Mouse (Mus musculus): ENCODE results near the gene Kel. TPM values are rescaled to one million over a fixed set of nuclear protein-coding genes. Genes with fewer than 3 reads are reported as not detected.

Kel gene
- total RNA-seq (2015) (15.2 and 34.6 TPM in 2 replicates), total RNA-seq (2017) (4.7 and 9.3 TPM in 2 replicates)

GRCm38 (mm10) chr6:41704123-41704522 is at the start of gene Kel:
Gene Kel, minus strand, starts transcription at chr6:41704339.
- peak; percentile 92 for ATAC-seq (replicated peaks; ENCODE audit: poor library complexity)

- ATAC-seq (replicated peaks; ENCODE audit: poor library complexity) = no peak
Measured at GRCm38 (mm10) chr6:41744664-41745392, 40.7 kb upstream of the Kel start.

GRCm38 (mm10) chr6:41741101-41741500 is 37.0 kb upstream of the Kel start:
- ATAC-seq (replicated peaks; ENCODE audit: poor library complexity) = no peak

- ATAC-seq (replicated peaks; ENCODE audit: poor library complexity) = no peak
Measured at GRCm38 (mm10) chr6:41734719-41735470, 30.8 kb upstream of the Kel start.

DNA sequence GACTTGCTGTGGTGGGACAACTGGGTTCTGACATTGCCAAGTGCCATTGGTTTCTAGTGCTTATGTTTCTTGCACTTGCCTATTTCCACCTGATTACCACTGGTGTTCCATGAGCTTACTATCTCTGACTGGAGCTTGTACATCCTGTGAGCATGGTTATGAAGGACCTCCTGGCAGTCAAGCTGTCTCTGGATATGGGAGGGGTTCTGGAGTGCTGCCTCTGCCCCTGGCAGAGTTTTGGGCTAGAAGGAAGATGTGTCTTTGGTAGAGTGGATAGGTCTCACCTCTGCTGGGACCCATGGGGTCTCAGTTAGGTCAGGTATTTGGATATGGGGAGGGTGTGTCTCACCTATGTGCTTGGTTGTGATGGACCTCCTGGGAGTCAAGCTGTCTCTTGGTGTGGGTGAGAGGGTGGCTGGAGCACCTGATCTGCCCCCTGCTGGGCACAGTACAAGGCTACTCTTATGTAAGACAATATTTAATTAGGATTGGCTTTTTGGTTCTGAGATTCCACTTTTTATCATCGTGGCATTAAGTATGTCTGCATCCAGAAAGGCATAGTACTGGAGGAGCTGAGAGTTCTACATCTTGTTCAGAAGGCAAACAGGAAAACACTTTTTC is 24.0 kb upstream of the Kel start:
- ATAC-seq (replicated peaks; ENCODE audit: poor library complexity) = peak; percentile 85

DNA sequence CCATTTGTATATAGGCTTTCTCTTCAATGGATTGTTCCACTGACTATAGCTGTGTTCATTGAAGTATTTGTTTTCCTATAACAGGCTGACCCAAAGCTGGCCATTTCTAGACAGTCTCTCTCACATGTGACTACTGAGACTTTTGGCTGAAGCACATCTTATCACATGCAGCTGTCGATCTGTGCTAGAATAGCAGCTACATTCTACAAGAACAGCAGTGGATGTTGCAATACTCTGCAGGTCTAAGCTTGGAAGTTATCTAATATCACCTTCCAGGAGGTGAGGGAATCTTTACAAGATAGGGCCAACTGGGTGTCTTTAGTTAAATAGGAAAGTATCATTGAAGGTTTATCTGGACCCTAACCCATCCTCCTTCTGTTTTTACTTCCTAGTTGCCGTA is 17.3 kb upstream of the Kel start:
- ATAC-seq (replicated peaks; ENCODE audit: poor library complexity) = peak; percentile 34; the same call in 1 of the 2 replicates

DNA sequence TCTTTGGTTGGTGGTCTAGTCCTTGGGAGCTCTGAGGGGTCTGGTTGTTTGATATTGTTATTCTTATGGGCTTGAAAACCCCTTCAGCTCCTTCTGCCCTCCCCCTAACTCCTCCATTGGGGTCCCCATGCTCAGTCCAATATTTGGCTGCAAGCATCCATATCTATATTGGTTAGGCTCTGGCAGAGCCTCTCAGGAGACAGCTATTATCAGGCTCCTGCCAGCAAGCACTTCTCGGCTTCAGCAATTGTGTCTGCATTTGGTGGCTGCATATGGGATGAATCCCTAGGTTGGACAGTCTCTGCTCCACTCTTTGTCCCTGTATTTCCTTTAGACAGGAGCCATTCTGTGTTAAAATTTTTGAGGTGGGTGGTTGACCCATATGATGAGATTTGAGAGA is 6.1 kb upstream of the Kel start:
- no peak for ATAC-seq (replicated peaks; ENCODE audit: poor library complexity)

GRCm38 (mm10) chr6:41706275-41706674 is 2.1 kb upstream of the Kel start:
- peak; percentile 45 for ATAC-seq (replicated peaks; ENCODE audit: poor library complexity)

DNA sequence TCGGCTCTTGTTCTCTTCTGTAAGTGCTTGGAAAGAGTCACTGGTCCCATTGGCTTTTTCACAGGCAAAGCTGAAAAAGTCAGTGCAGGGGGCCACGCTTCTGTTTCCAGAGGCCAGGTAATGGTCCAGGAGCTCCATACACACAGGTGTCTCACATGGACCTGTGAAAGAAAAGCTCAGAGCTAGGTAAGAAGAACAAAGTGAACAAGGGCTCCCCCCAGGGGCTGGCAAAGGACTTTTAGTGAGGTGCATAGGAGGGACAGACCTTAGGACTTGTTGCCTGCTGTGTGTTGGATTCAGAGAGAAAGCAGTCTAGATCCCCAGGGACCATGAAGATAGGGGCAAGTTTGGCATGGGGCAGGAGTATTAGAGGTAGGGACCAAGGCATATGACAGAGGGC is 1.2 kb downstream of the Kel start:
- peak; percentile 51 for ATAC-seq (replicated peaks; ENCODE audit: poor library complexity)

DNA sequence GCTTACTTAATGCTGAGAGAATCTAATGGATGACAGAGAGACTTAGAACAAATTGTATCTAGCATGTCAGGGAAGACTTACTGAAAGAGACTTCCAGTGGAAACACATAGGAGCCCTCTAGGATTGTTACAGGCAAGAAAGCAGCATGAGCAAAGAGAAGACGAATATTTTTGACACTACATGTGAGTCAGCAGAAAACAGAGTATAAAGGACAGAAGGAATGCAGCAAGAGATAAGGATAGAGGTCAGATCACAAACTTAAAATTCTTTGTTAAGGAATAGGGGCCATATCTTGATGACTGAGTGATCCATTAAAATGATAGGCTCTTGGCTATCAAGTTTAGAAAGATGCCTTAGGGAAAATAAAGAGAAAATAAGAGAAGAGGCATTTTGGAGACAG is 2.9 kb downstream of the Kel start:
- ATAC-seq (replicated peaks; ENCODE audit: poor library complexity) = no peak

DNA sequence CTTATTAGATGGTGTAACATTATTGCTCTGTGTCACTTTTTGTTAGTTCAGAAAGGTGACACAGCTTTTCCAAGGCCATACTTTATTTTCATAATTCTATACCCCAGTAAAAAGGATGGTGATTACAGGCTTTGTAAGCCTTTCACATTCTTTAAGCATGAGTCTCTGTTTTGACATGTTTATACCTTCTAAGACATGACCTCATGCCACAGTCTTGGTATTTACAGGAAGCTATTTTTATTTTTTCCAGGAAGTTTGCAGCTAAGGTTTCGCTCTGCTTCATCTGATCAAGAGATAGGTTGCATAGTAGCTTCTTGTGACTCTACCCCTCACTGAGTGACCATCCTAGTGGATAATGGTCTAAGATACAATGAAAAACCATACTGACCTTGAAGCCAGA is 9.7 kb downstream of the Kel start:
- no peak for ATAC-seq (replicated peaks; ENCODE audit: poor library complexity)

DNA sequence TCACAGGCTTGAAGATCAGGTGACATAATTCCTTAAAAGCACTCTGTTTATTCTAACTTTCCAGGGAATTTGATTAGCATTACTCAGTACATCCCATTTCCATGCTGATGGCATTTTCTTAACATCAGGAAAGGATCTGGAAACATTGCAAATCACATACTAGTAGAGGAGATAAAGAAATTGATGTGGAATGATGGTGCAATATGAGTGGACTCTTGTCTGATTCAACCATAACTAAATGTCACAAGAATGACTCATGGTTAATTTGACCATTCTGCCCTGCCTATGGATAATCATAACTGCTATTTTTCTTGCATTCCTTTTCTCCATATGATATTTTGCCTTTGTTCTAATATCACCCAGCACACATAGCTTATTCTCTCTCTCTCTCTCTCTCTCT is 11.9 kb downstream of the Kel start:
- ATAC-seq (replicated peaks; ENCODE audit: poor library complexity) = no peak

DNA sequence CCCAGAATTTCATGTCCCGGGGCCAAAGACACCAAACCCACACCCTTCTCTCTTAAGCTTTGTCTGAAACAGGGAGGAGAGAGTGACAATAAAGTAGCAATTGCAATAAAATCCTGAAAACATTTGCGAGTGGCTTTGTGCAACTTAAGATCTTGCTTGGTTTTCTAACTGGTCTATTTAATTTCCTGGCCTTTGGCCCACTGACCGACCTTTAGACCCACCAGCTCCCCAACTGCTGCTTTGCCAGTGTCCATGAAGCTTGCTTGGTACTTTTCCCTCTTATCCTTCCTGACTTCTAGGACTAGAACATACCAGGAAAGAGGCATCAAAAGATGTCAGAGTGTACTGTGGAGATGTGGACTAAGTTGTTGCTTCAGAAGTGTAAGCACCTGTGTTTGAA is 18.5 kb downstream of the Kel start:
- ATAC-seq (replicated peaks; ENCODE audit: poor library complexity) = no peak

- peak; percentile 51 for ATAC-seq (replicated peaks; ENCODE audit: poor library complexity)
Measured at GRCm38 (mm10) chr6:41684911-41685310, 19.2 kb downstream of the Kel start.

- no peak for ATAC-seq (replicated peaks; ENCODE audit: poor library complexity)
Measured at GRCm38 (mm10) chr6:41684131-41684530, 20.0 kb downstream of the Kel start, which contains the start of gene Llcfc1. Gene Llcfc1, plus strand, starts transcription at chr6:41684431.

DNA sequence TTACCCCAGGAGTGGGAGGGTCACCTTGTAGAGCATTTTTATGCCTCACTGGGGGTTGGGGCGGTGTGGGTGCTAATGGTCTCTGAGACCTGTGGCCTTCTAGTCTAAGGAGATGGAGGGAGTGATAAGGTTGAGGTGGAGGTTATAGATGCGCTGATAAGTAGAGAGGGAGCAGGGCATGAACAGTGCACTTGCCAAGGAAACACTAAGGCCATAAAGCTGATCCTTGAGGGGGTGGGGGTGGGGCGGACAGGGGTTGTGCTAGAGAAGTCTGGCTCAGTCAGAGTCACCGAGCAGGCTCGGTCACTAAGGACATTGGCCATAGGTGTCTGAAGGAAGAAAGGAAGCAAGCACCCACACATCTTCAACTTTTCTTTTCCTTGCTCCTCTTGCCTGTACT is 22.5 kb downstream of the Kel start:
- ATAC-seq (replicated peaks; ENCODE audit: poor library complexity) = no peak

DNA sequence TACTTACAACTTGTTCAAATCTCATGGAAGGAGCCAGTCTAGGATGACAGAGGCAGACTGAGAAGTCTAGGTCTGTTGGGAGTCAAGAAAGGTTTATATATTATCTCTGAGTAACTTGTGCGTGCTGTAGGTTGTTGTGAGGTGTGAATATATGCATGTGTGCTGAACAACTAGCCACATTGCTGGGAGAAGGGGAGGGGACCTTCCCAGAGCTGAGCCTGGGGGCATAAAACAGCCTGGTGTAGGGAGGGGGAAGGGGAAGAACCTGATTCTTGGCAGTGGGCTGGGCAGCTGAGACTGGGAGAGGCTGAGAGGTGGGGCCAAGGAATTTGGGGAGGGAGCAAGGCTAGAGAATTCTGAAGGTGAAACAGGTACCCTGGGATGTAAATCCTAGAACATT is 23.5 kb downstream of the Kel start, which contains the start of gene Trpv5:
Gene Trpv5, minus strand, starts transcription at position 101 of the 400 bp plus-strand sequence.
- ATAC-seq (replicated peaks; ENCODE audit: poor library complexity) = no peak

DNA sequence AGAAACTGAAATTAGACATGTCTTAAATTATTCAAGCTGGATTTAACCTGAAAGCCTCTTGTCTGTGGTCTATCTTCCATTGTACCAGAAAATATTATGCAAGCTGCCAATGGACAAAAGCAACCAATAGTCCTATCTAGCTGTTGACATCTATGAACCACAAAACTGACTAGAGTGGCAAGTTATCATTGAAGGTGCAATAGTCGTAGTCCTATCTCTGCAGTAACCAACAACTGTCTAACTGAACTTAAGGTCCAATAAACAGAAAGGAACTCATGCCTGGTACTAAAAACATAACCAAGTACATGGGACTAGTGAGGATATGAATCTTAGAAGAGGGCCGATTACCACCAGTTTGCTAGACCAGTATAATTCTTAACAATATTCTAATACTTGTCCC is 27.6 kb downstream of the Kel start:
- 0 out of 2 replicates have a peak, but pooled peaks have one; percentile 26 for ATAC-seq (replicated peaks; ENCODE audit: poor library complexity)

DNA sequence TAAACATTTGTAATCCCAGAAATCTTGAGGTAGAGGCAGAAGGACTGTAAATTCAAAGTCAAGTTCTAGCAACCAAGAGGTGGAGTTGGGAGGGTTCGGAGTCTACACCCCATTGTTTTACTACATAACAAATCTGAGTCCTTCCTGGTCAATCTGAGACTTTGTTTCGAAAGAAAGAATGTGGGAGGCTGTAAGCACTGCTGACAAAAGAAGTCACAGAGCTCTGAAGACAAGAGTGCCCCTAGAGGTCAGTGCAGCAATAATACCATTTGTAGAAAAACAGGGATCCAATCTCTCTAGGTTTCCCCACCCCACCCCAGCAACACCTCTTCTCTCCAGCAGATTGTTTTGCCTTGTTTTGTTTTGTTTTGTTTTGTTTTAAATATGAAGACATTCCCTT is 41.8 kb downstream of the Kel start:
- peak; percentile 96 for ATAC-seq (replicated peaks; ENCODE audit: poor library complexity)

DNA sequence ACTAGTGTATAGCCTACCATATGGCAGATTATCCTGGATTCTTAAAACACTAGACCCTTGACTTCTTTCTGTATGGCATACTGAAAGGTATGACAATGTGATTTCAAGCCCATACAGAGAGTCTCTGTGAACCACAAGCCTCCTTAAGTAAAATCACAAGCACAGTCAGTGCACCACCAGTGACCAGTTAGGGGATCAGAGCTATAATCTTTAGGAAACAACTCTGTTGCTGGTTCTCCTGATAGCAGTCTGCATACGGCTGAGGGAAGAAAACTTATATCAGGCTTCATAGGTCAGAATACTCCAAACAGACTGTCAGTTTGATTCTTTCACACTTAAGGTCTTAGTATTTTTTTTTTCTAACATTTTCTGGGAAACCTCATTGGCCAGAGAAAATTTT is 45.7 kb downstream of the Kel start:
- ATAC-seq (replicated peaks; ENCODE audit: poor library complexity) = no peak; the same call in 1 of the 2 replicates

GRCm38 (mm10) chr6:41654648-41655047 is 49.5 kb downstream of the Kel start:
- ATAC-seq (replicated peaks; ENCODE audit: poor library complexity) = peak; percentile 86

DNA sequence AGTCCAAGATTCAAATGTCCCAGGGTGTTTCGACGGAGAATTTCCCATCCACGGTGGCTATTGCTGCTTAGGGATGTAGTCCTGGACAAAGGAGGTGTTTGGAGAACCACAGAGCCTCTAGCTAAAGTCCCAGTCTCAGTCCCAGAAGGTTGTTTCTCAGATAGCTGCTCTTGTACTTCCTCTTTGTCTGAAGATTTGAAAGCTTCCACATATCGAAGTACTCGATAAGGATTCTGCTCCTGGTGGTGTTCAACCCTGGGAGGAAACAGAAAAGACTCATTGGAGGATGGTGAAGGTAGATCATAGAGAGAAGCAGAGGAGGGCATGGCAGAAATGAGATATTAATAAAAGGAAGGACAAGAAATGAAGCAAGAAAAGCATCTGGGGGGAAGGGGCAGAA is 51.0 kb downstream of the Kel start:
- peak; percentile 38; the same call in 1 of the 2 replicates for ATAC-seq (replicated peaks; ENCODE audit: poor library complexity)
